Mouse (Mus musculus) urinary bladder, adult 18-20 months (tissue): ENCODE results near the gene Chchd4.

ENCODE experiments used
- DNase-seq, 2 experiments: peaks; one replicate each; pipeline ENCODE4 v3.0.0; 2022; ENCODE audit warnings: low spot score in 2 of 2, mixed read lengths in 2 of 2

The Chchd4 gene

GRCm38 (mm10) chr6:91472868-91473804 lies at the start of gene Chchd4, which contains the start of gene Tmem43:
Gene Chchd4, minus strand, starts transcription at chr6:91473546.
Gene Tmem43, plus strand, starts transcription at chr6:91473703.
- DNase-seq, result peak; percentile 98 to 99

DNA sequence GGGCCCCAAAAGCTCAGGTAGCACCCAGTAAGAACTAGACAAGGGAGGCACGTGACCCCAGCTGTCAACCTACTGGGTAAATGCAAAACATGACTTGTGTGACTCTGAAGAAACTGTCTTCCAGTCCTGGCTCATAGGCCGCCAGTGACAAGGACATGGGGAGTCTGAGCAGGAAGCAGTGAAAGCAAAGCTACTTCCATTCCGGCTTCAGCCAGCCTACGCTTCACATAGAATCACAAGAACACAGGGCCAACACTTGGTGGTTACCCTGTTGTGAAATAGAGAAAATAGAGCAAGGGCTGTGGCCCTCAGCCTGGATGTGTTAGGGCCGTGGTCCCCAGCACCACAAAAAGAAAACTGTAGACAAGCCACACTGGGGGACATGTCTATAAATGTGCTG lies 49.5 kb upstream of the Chchd4 start:
- no peak for DNase-seq

GRCm38 (mm10) chr6:91518454-91519020 lies 45.2 kb upstream of the Chchd4 start:
- DNase-seq, result no peak

DNA sequence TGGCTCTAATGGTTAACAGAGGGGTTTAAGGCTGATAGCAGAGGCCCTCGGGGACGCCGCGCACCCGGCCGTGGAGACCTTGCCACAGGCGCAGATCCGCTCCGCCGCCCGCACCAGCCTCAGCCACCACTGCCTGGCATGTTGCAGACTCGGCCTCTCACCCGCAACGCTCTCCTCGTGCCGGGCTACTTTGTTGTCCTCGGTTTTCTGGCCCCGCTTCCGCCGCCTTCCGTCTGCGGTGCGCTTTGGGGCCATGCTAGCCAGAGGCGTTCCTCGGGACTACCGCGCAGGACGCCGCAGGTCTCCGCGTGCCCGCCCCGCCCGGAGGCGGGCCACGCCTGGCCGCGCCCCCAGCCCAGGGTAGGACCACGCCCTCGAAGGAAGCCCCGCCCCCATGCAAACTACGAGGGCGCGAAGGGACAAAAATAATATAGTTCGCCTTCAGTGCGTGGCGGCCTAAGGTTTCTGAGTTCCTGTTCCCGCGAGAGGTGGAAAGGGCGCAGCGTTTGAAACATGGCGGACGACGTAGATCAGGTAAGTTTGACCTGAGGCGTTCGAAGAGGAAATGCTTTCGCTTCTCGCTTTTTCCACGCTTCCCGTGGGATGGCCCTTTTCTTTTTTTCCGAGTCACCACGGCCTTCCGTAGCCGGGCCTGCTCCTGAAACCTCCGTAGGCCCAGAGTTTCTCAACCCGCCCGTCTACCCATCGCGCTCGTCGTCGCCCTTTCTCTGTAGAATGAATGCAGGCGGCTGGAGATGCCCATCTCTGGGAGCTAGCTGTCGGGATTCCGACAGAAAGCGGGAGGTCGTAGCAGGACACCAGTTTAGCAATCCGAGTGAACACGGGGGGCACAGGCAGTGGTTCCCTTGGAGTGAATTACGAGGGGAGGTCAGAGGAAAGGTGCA lies 42.5 kb upstream of the Chchd4 start, which contains the start of the genes Xpc and Lsm3:
Gene Xpc, minus strand, starts transcription at position 344 of the 905 bp plus-strand sequence.
Gene Lsm3, plus strand, starts transcription at position 384 of the 905 bp plus-strand sequence.
- peak; percentile 97 to 100 for DNase-seq

DNA sequence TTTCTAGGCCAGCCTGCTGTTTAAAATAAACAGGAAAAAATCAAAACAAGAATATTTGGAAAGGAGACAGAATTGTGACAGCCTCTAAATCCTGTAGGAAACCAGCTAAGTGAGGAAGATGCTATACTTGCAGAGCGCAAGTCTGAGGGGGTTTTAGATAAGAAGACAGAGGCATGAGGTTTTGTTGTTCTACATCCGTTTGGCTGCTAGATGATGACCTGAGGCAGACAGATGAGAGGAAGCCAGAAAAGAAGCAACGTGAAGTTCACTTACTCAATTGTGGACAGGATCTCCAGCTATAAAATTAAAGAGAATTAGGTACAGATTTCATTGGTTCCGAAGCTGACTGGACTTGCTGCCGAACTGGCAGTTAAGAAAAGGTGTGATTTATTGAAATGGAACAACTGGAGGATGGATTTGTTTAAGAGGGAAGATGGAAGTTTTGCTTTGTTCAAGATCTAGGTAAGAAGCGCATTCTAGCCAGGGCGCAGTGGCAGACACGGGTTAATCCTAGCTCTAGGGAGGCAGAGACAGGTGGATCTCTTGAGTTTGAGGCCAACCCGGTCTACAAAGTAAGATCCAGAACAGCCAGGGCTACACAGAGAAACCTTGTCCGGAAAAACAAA lies 41.5 kb upstream of the Chchd4 start:
- DNase-seq, result no peak

- DNase-seq, result no peak
Observed at GRCm38 (mm10) chr6:91514135-91514534, 40.8 kb upstream of the Chchd4 start.

GRCm38 (mm10) chr6:91510211-91510610 lies 36.9 kb upstream of the Chchd4 start:
- no peak for DNase-seq

DNA sequence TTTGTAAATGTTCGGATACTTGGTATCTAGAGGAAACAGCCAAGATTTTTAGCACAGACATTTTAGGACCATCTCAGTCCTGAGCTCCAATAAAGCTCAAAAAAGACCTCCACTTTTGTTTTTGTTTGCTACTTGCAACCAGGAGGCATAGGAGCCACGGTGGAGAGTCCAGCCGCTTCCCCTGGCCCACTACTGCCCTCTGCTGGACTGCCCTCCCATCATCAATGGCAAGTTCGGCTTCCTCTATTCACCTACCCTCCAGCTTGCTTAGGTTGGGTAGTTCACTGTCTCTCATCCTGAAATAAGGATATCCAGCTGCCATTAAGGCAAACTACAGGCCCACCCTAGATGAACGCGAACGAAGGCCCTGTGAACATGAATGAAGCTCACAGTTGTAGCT lies 36.0 kb upstream of the Chchd4 start:
- DNase-seq, result peak; percentile 45 to 65

- DNase-seq, result no peak
Observed at GRCm38 (mm10) chr6:91508041-91508440, 34.7 kb upstream of the Chchd4 start.

DNA sequence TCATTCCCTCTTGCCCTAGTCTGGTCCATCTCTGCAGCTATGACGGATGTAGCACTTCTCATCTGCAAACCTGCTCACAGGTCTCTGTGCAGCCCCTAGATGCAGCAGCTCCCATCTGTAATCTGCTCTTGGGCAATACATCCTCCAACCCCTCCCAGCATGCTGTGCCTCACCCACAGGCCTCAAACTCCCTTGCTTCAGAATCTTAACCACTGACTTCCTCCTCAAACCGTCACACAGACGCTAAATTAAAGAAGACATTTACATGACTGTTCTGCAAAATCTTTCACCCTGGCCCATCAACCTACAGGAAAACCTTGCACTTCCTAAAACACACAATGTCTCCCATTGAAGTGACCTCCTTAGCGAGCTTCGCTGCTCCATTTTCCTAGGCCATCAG lies 32.7 kb upstream of the Chchd4 start:
- no peak for DNase-seq

DNA sequence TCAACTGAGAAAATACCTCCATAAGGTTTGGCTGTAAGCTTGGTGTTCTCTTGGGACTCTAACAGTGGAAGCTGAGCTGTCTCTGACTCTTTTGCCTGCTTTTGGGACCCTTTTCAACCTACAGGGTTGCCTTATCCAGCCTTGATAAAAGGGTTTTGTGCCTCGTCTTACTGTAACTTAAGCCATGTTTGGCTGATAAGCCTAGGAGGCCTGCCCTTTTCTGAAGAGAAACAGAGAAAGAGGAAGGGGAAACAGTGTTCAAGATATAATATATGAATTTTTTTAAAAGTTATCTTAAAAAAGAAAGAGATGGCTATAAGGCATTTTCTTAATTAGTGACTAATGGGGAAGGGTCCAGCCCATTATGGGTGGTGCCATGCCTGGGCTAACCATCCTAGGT lies 30.0 kb upstream of the Chchd4 start:
- no peak for DNase-seq

DNA sequence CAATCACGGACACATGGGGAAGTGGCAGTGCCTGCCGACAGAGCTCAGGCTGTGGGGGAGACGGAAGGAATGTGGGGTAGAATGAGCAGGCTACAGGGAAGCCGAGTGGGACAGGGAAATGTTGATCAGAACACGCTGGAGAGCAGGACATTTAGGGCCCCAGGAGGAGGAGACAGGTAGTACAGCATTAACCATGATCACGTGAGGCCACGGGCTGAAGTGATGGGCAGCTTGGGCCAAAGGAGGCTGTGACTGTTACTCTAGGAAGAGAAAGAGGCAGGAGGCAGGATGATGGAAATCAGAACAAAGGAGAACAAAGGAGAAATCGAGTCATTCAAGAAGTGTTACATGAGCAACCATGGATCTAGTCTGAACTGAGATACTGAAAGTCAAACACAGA lies 21.2 kb upstream of the Chchd4 start:
- DNase-seq, result no peak

DNA sequence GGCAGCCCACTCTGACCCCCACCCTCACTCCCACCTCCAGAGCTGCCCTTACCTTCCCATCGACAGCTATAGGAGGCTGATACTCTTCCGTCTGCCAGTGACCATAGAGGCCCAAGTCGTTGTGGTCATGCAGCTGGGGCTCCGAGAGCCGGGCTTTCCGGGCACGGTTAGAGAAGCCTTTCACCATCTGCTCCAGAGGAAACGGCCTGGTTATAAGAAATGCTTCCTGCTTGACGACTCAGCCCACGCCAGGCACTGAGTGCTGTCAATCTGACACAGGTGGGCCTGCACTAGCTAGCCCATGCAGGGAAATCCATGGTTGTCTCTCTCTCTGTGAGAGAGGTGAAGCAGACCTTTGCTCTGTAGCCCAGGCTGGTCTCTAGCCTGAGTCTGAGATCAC lies 19.7 kb upstream of the Chchd4 start:
- no peak for DNase-seq

GRCm38 (mm10) chr6:91491004-91491403 lies 17.7 kb upstream of the Chchd4 start:
- no peak for DNase-seq

DNA sequence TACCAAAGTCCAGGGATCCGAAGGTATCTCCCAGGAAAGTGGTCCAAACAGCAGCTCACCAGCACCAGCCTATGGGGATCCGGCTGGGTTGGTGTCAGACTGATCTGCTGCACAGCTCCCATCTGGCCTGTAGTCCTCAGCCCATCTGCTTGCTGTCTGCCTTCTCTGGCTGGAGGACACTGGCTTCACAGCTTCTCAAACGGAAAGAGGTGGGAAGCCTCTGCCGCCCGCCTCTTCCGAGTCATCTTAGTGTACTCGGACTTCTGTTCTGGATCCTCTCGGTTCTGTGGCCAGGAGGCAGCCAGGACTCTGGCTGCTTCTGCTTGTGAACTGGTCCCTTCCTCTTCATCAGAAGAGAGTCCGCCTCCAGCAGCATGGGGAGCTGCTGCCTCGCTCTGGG lies 16.5 kb upstream of the Chchd4 start:
- DNase-seq, result peak in 1 of 2 experiments; percentile 18

- DNase-seq, result peak in 1 of 2 experiments; percentile 53
Observed at GRCm38 (mm10) chr6:91488496-91489212, 15.3 kb upstream of the Chchd4 start.

GRCm38 (mm10) chr6:91486736-91487453 lies 13.5 kb upstream of the Chchd4 start:
- DNase-seq, result no peak

- DNase-seq, result no peak
Observed at GRCm38 (mm10) chr6:91483371-91483770, 10.0 kb upstream of the Chchd4 start.

- DNase-seq, result no peak
Observed at GRCm38 (mm10) chr6:91476541-91476940, 3.2 kb upstream of the Chchd4 start.
